Mouse (Mus musculus): ENCODE measurements around the gene Ikbip. TPM values are rescaled to one million over a fixed set of nuclear protein-coding genes. Genes with fewer than 3 reads are reported as not detected.

Gene Ikbip
- polyA plus RNA-seq (2015; fragmentation: Nextera tagmentation; extraction: Ambion mirVana): 19.4 and 23.0 TPM in 2 replicates

DNA sequence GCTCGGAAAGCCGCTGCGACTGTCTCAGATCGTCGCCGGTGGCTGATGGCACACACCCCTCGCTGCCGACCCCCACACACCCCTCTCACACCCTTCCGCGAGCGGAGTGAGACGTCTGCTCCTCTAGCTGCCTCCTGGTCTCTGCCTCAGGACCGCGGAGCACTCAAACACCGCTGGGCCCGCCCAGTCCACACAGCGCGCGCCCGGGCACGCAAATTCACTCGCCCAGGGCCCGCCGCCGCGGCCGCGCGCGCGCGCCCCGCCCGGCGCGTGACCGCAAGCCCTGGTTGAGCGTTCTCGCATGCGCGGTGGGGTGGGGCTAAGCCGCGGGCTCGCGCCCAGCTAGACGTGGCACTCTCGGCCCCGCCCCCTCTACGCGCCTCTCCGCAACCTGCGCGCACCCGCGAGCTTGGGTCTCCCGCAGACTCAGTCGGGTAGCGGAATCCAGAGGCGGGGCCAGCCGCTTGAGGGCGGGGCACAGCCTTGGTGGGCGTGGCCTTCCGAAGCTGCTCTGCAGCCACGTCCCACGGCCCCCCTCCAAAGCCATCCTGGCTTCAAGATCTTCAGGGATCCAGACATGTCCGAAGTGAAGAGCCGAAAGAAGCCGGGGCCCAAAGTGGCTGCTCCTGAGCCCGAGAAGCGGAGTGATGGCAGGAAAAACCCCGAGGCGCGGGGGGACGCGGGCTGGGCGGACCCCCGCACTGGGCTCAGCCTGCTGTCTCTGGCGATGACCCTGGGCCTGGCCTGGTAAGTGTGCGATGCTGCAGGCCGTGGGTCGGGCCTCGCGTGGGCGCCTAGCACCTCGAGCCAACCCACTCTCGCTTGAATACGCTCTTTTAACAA is at the start of gene Ikbip, which contains the start of gene Apaf1:
Gene Ikbip, plus strand, starts transcription at position 391 of the 843 bp plus-strand sequence.
Gene Apaf1, minus strand, starts transcription at position 221 of the 843 bp plus-strand sequence.
- peak; percentile 99 for ATAC-seq
- H3K4me1 ChIP-seq (replicated peaks; ENCODE audit: control insufficient read depth, insufficient read depth, low read length): no peaks in the 10 kb centered on the region; the same call in 1 of the 2 replicates
- H3K27me3 ChIP-seq (replicated peaks; ENCODE audit: control insufficient read depth, insufficient read depth, low read length): no peaks in the 10 kb centered on the region
- under 1% methylated on average over 71 of the region's 87 CpGs for WGBS
- peak within 1 kb of the TSS; percentile 97 for H3K4me3 ChIP-seq (ENCODE audit: low read depth, low read length)
- H3K9me3 ChIP-seq (ENCODE audit: control insufficient read depth): no peaks in the 10 kb centered on the region
- H3K36me3 ChIP-seq (ENCODE audit: control insufficient read depth, insufficient read depth): peaks cover 12% of the 10 kb centered on the region; the same call in 1 of the 2 replicates
- peak within 1 kb of the TSS; percentile 89 for H3K9ac ChIP-seq (ENCODE audit: low read depth, low read length)
- peak within 1 kb of the TSS; percentile 97 for H3K27ac ChIP-seq (ENCODE audit: low read depth, low read length)
- TF ChIP-seq CTCF (IDR thresholded peaks at IDR 0.05; ENCODE audit: low read depth): no peak
- peak within 1 kb of the TSS; percentile 87 for H3K4me2 ChIP-seq (replicated peaks; ENCODE audit: low read depth)

- 34% methylated on average over 8 of the region's 8 CpGs for WGBS
Observed at GRCm38 (mm10) chr10:91033942-91034341, 48.8 kb upstream of the Ikbip start.

GRCm38 (mm10) chr10:91049696-91050095 is 33.0 kb upstream of the Ikbip start:
- Histone ChIP-seq H3K4me3 (ENCODE audit: low read depth, low read length) (no peak overlapping the region), H3K9me3 (ENCODE audit: control insufficient read depth) (no peaks in the 10 kb centered on the region), H3K36me3 (ENCODE audit: control insufficient read depth, insufficient read depth) (peaks cover 76% of the 10 kb centered on the region), H3K4me2 (replicated peaks; ENCODE audit: low read depth) (no peak overlapping the region), H3K27me3 (replicated peaks; ENCODE audit: control insufficient read depth, insufficient read depth, low read length) (no peaks in the 10 kb centered on the region), H3K9ac (ENCODE audit: low read depth, low read length) (no peak overlapping the region), H3K27ac (ENCODE audit: low read depth, low read length) (no peak overlapping the region), H3K4me1 (replicated peaks; ENCODE audit: control insufficient read depth, insufficient read depth, low read length) (no peaks in the 10 kb centered on the region)
- no peak for TF ChIP-seq CTCF (IDR thresholded peaks at IDR 0.05; ENCODE audit: low read depth)
- no peak for ATAC-seq
- WGBS: 88% methylated on average over 4 of the region's 4 CpGs

More at GRCm38 (mm10) chr10:91033942-91034341, 48.8 kb upstream of the Ikbip start:
- Histone ChIP-seq H3K27me3 (replicated peaks; ENCODE audit: control insufficient read depth, insufficient read depth, low read length) (no peaks in the 10 kb centered on the region), H3K27ac (ENCODE audit: low read depth, low read length) (no peak overlapping the region), H3K4me2 (replicated peaks; ENCODE audit: low read depth) (no peak overlapping the region), H3K9me3 (ENCODE audit: control insufficient read depth) (no peaks in the 10 kb centered on the region), H3K4me1 (replicated peaks; ENCODE audit: control insufficient read depth, insufficient read depth, low read length) (no peaks in the 10 kb centered on the region), H3K9ac (ENCODE audit: low read depth, low read length) (no peak overlapping the region), H3K4me3 (ENCODE audit: low read depth, low read length) (no peak overlapping the region), H3K36me3 (ENCODE audit: control insufficient read depth, insufficient read depth) (peaks cover 68% of the 10 kb centered on the region)
- ATAC-seq: peak; percentile 36; the same call in 1 of the 2 replicates
- TF ChIP-seq CTCF (IDR thresholded peaks at IDR 0.05; ENCODE audit: low read depth): peak; percentile 88

GRCm38 (mm10) chr10:91051156-91051555 is 31.6 kb upstream of the Ikbip start:
- Histone ChIP-seq H3K27ac (ENCODE audit: low read depth, low read length) (no peak overlapping the region), H3K9me3 (ENCODE audit: control insufficient read depth) (no peaks in the 10 kb centered on the region), H3K36me3 (ENCODE audit: control insufficient read depth, insufficient read depth) (peaks cover 80% of the 10 kb centered on the region), H3K4me2 (replicated peaks; ENCODE audit: low read depth) (no peak overlapping the region), H3K4me3 (ENCODE audit: low read depth, low read length) (no peak overlapping the region), H3K4me1 (replicated peaks; ENCODE audit: control insufficient read depth, insufficient read depth, low read length) (no peaks in the 10 kb centered on the region), H3K27me3 (replicated peaks; ENCODE audit: control insufficient read depth, insufficient read depth, low read length) (no peaks in the 10 kb centered on the region), H3K9ac (ENCODE audit: low read depth, low read length) (no peak overlapping the region)
- TF ChIP-seq CTCF (IDR thresholded peaks at IDR 0.05; ENCODE audit: low read depth): no peak
- 94% methylated on average over 3 of the region's 3 CpGs for WGBS
- no peak for ATAC-seq

- no peak overlapping the region for H3K27ac ChIP-seq (ENCODE audit: low read depth, low read length)
- no peak for TF ChIP-seq CTCF (IDR thresholded peaks at IDR 0.05; ENCODE audit: low read depth)
- H3K27me3 ChIP-seq (replicated peaks; ENCODE audit: control insufficient read depth, insufficient read depth, low read length): no peaks in the 10 kb centered on the region
- no peak for ATAC-seq
- H3K4me3 ChIP-seq (ENCODE audit: low read depth, low read length): no peak overlapping the region
- H3K4me2 ChIP-seq (replicated peaks; ENCODE audit: low read depth): no peak overlapping the region
- H3K36me3 ChIP-seq (ENCODE audit: control insufficient read depth, insufficient read depth): peaks cover 66% of the 10 kb centered on the region
- no peaks in the 10 kb centered on the region for H3K9me3 ChIP-seq (ENCODE audit: control insufficient read depth)
- no peaks in the 10 kb centered on the region for H3K4me1 ChIP-seq (replicated peaks; ENCODE audit: control insufficient read depth, insufficient read depth, low read length)
- no peak overlapping the region for H3K9ac ChIP-seq (ENCODE audit: low read depth, low read length)
Observed at GRCm38 (mm10) chr10:91052734-91053133, 30.0 kb upstream of the Ikbip start.

- no peaks in the 10 kb centered on the region for H3K27me3 ChIP-seq (replicated peaks; ENCODE audit: control insufficient read depth, insufficient read depth, low read length)
- no peak overlapping the region for H3K27ac ChIP-seq (ENCODE audit: low read depth, low read length)
- H3K36me3 ChIP-seq (ENCODE audit: control insufficient read depth, insufficient read depth): peaks cover 55% of the 10 kb centered on the region
- peak; percentile 77 for TF ChIP-seq CTCF (IDR thresholded peaks at IDR 0.05; ENCODE audit: low read depth)
- H3K9me3 ChIP-seq (ENCODE audit: control insufficient read depth): no peaks in the 10 kb centered on the region
- no peak overlapping the region for H3K4me2 ChIP-seq (replicated peaks; ENCODE audit: low read depth)
- peak; percentile 43 for ATAC-seq
- H3K4me1 ChIP-seq (replicated peaks; ENCODE audit: control insufficient read depth, insufficient read depth, low read length): no peaks in the 10 kb centered on the region
- H3K4me3 ChIP-seq (ENCODE audit: low read depth, low read length): no peak overlapping the region
- H3K9ac ChIP-seq (ENCODE audit: low read depth, low read length): no peak overlapping the region
- WGBS: 38% methylated on average over 5 of the region's 5 CpGs
Observed at GRCm38 (mm10) chr10:91060742-91061141, 22.0 kb upstream of the Ikbip start.

Data from intestine, postnatal 0 days (tissue).